Mouse (Mus musculus) liver, embryonic 13.5 days (tissue): ENCODE measurements around the gene Tbx10. TPM values are rescaled to one million over a fixed set of nuclear protein-coding genes. Genes with fewer than 3 reads are reported as not detected.
"Not testable (repeated sequence)": the region's sequence is repeated elsewhere in the genome, so short reads cannot be mapped to it uniquely, and the experiment has no call there.

Experiments used
- ATAC-seq: fragments of 200-750 bp; cut with Nextera tagmentation; 2 replicates; pipeline ENCODE4 v1.8.0; 2017; ENCODE audit warnings: low read depth, mild to moderate bottlenecking, moderate number of reproducible peaks, moderate library complexity
- DNase-seq: peaks from one replicate; pipeline ENCODE4 v3.0.0; 2022
- H3K27ac ChIP-seq: fragments of 300-500 bp; sonication (generic); 2 replicates; pipeline ENCODE4 v1.5.1; 2015; ENCODE audit warnings: moderate library complexity, mild to moderate bottlenecking, inconsistent platforms
- H3K27me3 ChIP-seq: fragments of 300-500 bp; sonication (generic); 2 replicates; pipeline ENCODE4 v1.6.1; 2015; ENCODE audit warnings: mild to moderate bottlenecking, inconsistent platforms
- H3K36me3 ChIP-seq: fragments of 300-500 bp; sonication (generic); 2 replicates; pipeline ENCODE4 v1.6.1; 2015; ENCODE audit warnings: mild to moderate bottlenecking, inconsistent platforms
- H3K4me1 ChIP-seq: fragments of 300-500 bp; sonication (generic); replicated peaks from 2 replicates; pipeline ENCODE4 v1.6.1; 2015; ENCODE audit warnings: inconsistent platforms
- H3K4me2 ChIP-seq: fragments of 300-500 bp; sonication (generic); 2 replicates; pipeline ENCODE4 v1.6.1; 2015; ENCODE audit warnings: inconsistent platforms, mild to moderate bottlenecking, moderate library complexity
- H3K4me3 ChIP-seq: fragments of 300-500 bp; sonication (generic); replicated peaks from 2 replicates; pipeline ENCODE4 v1.5.1; 2015; ENCODE audit warnings: mild to moderate bottlenecking, inconsistent platforms
- H3K9ac ChIP-seq: fragments of 300-500 bp; sonication (generic); 2 replicates; pipeline ENCODE4 v1.6.1; 2015; ENCODE audit warnings: mild to moderate bottlenecking, inconsistent platforms
- H3K9me3 ChIP-seq: fragments of 300-500 bp; sonication (generic); replicated peaks from 2 replicates; pipeline ENCODE4 v1.6.1; 2016; ENCODE audit warnings: inconsistent platforms
- WGBS: fragments of 180-500 bp; shearing (Covaris S2); methylation state at CpG from one replicate; pipeline ENCODE4 v1.1.7; 2015; ENCODE audit not compliant: insufficient replicate concordance; 5-methylcytosine and 5-hydroxymethylcytosine counted together
- polyA plus RNA-seq: library from polyadenylated mRNA; unstranded; fragments of >200 nt; fragmentation: Nextera tagmentation; extraction: Ambion mirVana; gene quantifications from 2 replicates; pipeline ENCODE4 v1.2.1, GENCODE M21; 2015

The Tbx10 gene
- polyA plus RNA-seq, 1 experiment from 2014 or later, result 0.47 TPM

DNA sequence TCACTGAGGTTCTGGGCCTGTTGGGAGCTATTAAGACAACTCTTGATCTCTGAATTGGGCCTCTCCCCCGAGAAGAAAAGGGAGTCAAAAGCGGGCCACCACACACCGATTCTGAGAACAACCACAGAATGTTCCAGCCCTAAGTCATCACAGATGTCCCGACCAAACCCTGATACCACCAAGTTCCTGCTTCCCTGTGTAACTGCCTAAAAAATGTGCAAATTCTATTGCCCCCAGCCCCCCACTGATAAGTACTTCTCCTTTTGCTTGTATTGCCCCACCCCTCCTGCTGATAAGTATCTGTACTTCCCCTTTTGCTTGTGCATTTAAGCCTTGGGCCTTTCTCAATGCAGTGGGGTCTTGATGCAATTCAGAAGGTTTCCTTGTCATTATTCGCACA, 51.6 kb downstream of the Tbx10 start:
- H3K9ac ChIP-seq, H3K4me2 ChIP-seq, H3K27me3 ChIP-seq, DNase-seq, H3K4me3 ChIP-seq, ATAC-seq, H3K36me3 ChIP-seq, H3K9me3 ChIP-seq: not testable (repeated sequence)
- Histone ChIP-seq H3K4me1 (peaks cover 56% of the 10 kb centered on the region), H3K27ac (peak overlapping the region; percentile 21; the same call in 1 of the 2 replicates)
- WGBS, result 52% methylated on average over 5 of the region's 5 CpGs

DNA sequence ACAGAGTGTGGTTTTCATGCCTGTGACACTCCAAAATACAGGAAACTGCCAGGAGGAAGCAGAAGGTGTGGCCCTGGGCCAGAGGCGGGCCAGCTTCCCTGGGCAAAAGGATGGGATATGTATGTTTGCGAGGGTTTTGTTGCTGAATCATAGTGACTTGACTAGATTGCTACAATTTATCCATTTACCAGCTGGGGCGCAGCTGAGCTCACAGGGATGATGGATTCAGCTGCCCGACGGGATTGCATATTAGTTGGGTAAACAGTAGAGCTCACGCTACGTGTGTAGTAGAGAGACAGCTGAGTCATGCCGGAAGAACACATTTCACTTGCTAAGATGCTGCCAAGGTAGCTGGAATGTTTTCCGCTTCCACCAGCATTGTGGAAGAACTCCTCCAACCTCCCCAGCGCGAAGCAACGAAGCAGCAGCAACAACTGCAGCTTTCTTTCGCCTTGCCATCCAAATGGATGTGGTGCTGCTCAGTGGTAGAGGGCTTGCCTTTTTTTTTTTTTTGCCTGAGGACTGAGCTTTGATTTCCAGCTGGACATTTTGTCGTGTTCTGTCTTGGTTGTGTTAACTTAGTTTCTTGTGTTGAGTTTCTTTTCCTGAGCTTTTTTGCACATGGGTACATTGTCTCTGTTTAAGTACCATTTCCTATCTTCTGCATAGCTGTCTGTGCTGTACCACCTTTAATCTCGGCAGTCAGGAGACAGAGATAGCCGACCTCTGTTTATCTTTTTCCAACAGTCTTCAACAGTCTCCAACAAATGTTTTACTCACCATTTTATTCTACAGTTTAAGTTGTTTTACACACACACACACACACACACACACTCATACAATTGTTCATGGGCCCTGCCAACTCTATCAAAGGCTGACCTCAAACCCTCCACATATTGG, 53.7 kb downstream of the Tbx10 start, which contains the start of gene Gstp2:
Gstp2 (minus strand) TSS at position 58 of the 900 bp plus-strand sequence.
- H3K27ac ChIP-seq, result peak within 1 kb of the TSS; percentile 98
- no peaks in the 10 kb centered on the region for H3K9me3 ChIP-seq
- H3K27me3 ChIP-seq, result no peaks in the 10 kb centered on the region
- peak within 1 kb of the TSS; percentile 63 for H3K9ac ChIP-seq
- WGBS, result 43% methylated on average over 16 of the region's 16 CpGs
- peak within 1 kb of the TSS; percentile 69 for H3K4me2 ChIP-seq
- peaks cover 56% of the 10 kb centered on the region for H3K4me1 ChIP-seq
- H3K36me3 ChIP-seq, result no peaks in the 10 kb centered on the region
- DNase-seq, result peak; percentile 76
- peak within 1 kb of the TSS; percentile 35 for H3K4me3 ChIP-seq
- ATAC-seq, result peak; percentile 79

DNA sequence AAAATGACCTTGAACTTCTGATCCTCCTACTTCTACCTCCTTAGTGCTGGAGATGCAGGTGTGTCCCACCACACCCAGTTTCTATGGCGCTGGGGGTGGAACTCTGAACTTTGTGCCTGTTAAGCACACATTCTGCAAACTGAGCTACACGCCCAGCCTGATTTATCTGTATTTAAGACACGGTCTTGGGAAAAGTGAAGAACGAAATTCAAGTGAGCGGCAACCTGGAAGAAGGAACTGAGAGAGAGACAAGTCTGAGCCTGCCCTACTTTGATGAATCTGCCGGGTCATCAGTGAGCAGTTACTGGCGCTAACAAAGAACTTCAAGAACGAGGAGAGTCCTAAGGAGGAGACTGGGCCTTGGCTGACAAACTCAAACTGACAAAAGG, 54.3 kb downstream of the Tbx10 start:
- Histone ChIP-seq H3K4me3 (peak overlapping the region; percentile 35), H3K9me3 (no peaks in the 10 kb centered on the region), H3K4me2 (peak overlapping the region; percentile 69), H3K27me3 (no peaks in the 10 kb centered on the region), H3K4me1 (peaks cover 55% of the 10 kb centered on the region), H3K27ac (peak overlapping the region; percentile 98), H3K9ac (peak overlapping the region; percentile 63), H3K36me3 (no peaks in the 10 kb centered on the region)
- DNase-seq (peak; percentile 67), ATAC-seq (peak; percentile 80)
- WGBS, result 35% methylated on average over 8 of the region's 8 CpGs

DNA sequence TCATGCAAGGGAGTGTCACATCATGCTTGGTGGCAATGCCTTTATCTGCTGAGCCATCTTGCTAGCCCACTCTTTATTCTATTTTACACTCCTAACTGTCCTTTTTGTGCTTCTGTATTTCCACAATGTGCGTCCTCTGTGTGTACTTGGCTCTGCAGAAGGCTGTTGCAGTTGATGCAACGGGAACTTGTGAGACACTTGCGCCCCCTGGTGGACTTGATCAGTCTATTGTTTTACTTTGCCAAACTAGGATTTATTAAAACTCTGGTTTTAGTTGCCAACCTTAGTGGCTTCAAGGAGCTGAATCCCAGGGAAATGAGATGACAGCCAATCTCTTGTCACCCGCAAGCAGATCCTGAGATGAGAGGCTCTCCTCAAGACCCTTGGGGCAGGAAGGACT, 55.3 kb downstream of the Tbx10 start:
- WGBS, result 14% methylated on average over 4 of the region's 4 CpGs
- 0 out of 2 replicates have a peak overlapping the region, but pooled peaks have one; percentile 63 for H3K9ac ChIP-seq
- peak overlapping the region; percentile 69 for H3K4me2 ChIP-seq
- DNase-seq (peak; percentile 72), ATAC-seq (no peak)
- peak overlapping the region; percentile 98; the same call in 1 of the 2 replicates for H3K27ac ChIP-seq
- H3K9me3 ChIP-seq, result no peaks in the 10 kb centered on the region
- H3K4me1 ChIP-seq, result peaks cover 52% of the 10 kb centered on the region
- H3K27me3 ChIP-seq, result no peaks in the 10 kb centered on the region
- H3K36me3 ChIP-seq, result no peaks in the 10 kb centered on the region
- H3K4me3 ChIP-seq, result peak overlapping the region; percentile 35; the same call in 1 of the 2 replicates

DNA sequence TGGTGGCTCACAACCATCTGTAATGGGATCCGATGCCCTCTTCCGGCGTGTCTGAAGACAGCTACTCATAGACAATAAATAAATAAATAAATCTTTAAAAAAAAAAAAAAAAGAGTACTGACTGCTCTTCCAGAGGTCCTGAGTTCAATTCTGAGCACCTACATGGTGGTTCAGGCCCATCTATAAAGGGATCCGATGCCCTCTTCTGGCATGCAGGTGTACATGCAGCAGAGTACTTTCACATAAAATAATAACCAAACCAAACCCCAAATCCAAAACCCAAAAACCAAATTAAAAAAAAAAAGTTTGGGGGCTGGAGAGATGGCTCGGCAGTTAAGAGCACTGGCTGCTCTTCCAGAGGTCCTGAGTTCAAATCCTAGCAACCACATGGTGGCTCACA, 56.5 kb downstream of the Tbx10 start:
- H3K27me3 ChIP-seq, H3K4me2 ChIP-seq, H3K4me3 ChIP-seq, H3K9ac ChIP-seq, H3K27ac ChIP-seq, H3K36me3 ChIP-seq, DNase-seq, ATAC-seq, H3K9me3 ChIP-seq: not testable (repeated sequence)
- 66% methylated on average over 5 of the region's 5 CpGs for WGBS
- H3K4me1 ChIP-seq, result peaks cover 45% of the 10 kb centered on the region

Other genes starting within 250 kb of the Tbx10 start
- 6.5 and 8.9 TPM in 2 replicates for gene Kmt5b, start 225.3 kb upstream of the Tbx10 start, polyA plus RNA-seq
- gene Chka, start 141.0 kb upstream of the Tbx10 start, polyA plus RNA-seq, result 15.8 and 18.6 TPM in 2 replicates
- 18.0 and 18.8 TPM in 2 replicates for gene Tcirg1, start 85.6 kb upstream of the Tbx10 start, polyA plus RNA-seq
- gene Ndufs8, start 80.0 kb upstream of the Tbx10 start, polyA plus RNA-seq, result 189 and 217 TPM in 2 replicates
- gene Aldh3b1, start 62.9 kb upstream of the Tbx10 start, polyA plus RNA-seq, result 3.3 and 3.7 TPM in 2 replicates
- 17.6 and 18.3 TPM in 2 replicates for gene Unc93b1, start 57.6 kb upstream of the Tbx10 start, polyA plus RNA-seq
- gene Aldh3b3, start 34.1 kb upstream of the Tbx10 start, polyA plus RNA-seq, result not detected in 2 replicates
- gene Aldh3b2, start 20.4 kb upstream of the Tbx10 start, polyA plus RNA-seq, result 0.30 and 0.45 TPM in 2 replicates
- 9.5 and 10.2 TPM in 2 replicates for gene Acy3, start 6.2 kb upstream of the Tbx10 start, polyA plus RNA-seq
- 13.8 and 15.9 TPM in 2 replicates for gene Nudt8, start 7.8 kb downstream of the Tbx10 start, polyA plus RNA-seq
- 0.55 and 0.59 TPM in 2 replicates for gene Gm49405, start 7.9 kb downstream of the Tbx10 start, polyA plus RNA-seq
- gene Doc2g, start 10.6 kb downstream of the Tbx10 start, polyA plus RNA-seq, result 0.80 and 0.82 TPM in 2 replicates
- gene Ndufv1, start 20.1 kb downstream of the Tbx10 start, polyA plus RNA-seq, result 171 and 174 TPM in 2 replicates
- gene Gstp1, start 45.2 kb downstream of the Tbx10 start, polyA plus RNA-seq, result 629 and 652 TPM in 2 replicates
- gene Gstp2, start 53.3 kb downstream of the Tbx10 start, polyA plus RNA-seq, result 7.7 and 11.2 TPM in 2 replicates
- 28.0 and 28.3 TPM in 2 replicates for gene Gstp3, start 66.8 kb downstream of the Tbx10 start, polyA plus RNA-seq
- gene Cabp2, start 88.8 kb downstream of the Tbx10 start, polyA plus RNA-seq, result 0.43 and 0.67 TPM in 2 replicates
- 94.3 and 94.7 TPM in 2 replicates for gene Cdk2ap2, start 104.4 kb downstream of the Tbx10 start, polyA plus RNA-seq
- gene Pitpnm1, start 107.2 kb downstream of the Tbx10 start, polyA plus RNA-seq, result 2.8 and 3.1 TPM in 2 replicates
- 37.7 and 38.9 TPM in 2 replicates for gene Aip, start 133.1 kb downstream of the Tbx10 start, polyA plus RNA-seq
- gene Gpr152, start 147.0 kb downstream of the Tbx10 start, polyA plus RNA-seq, result 0.02 TPM in 1 of 2 replicates, not detected in the other
- gene Cabp4, start 151.3 kb downstream of the Tbx10 start, polyA plus RNA-seq, result 0.07 and 0.13 TPM in 2 replicates
- gene Coro1b, start 155.9 kb downstream of the Tbx10 start, polyA plus RNA-seq, result 70.7 and 72.6 TPM in 2 replicates
- gene Ptprcap, start 160.9 kb downstream of the Tbx10 start, polyA plus RNA-seq, result 18.8 and 21.3 TPM in 2 replicates
- 30.0 and 34.2 TPM in 2 replicates for gene Rps6kb2, start 170.6 kb downstream of the Tbx10 start, polyA plus RNA-seq
- 0.38 and 0.43 TPM in 2 replicates for gene Carns1, start 182.7 kb downstream of the Tbx10 start, polyA plus RNA-seq
- gene Tbc1d10c, start 198.5 kb downstream of the Tbx10 start, polyA plus RNA-seq, result 3.7 TPM in 2 replicates
- 517 and 527 TPM in 2 replicates for gene Ppp1ca, start 199.3 kb downstream of the Tbx10 start, polyA plus RNA-seq
- 17.4 and 20.7 TPM in 2 replicates for gene Rad9a, start 208.9 kb downstream of the Tbx10 start, polyA plus RNA-seq
- gene Clcf1, start 221.5 kb downstream of the Tbx10 start, polyA plus RNA-seq, result 0.35 and 0.46 TPM in 2 replicates
- gene AC109138.7, start 221.6 kb downstream of the Tbx10 start, polyA plus RNA-seq, result not detected in 2 replicates
- 8.3 and 12.3 TPM in 2 replicates for gene Pold4, start 239.1 kb downstream of the Tbx10 start, polyA plus RNA-seq